Mouse (Mus musculus) small intestine, adult 2 months (tissue): ENCODE data around the gene Mrtfa. TPM values are rescaled to one million over a fixed set of nuclear protein-coding genes. Genes with fewer than 3 reads are reported as not detected.

ENCODE experiments used
- H3K27ac ChIP-seq: fragments of 200-500 bp; 2 replicates; pipeline ENCODE4 v1.5.1; 2012; ENCODE audit warnings: low read depth, low read length, control low read depth, inconsistent platforms; ENCODE audit not compliant: insufficient read depth
- H3K27me3 ChIP-seq: fragments of 200-500 bp; 2 replicates; pipeline ENCODE4 v1.6.1; 2012; ENCODE audit warnings: mild to moderate bottlenecking, moderate library complexity, low read length, inconsistent platforms; ENCODE audit not compliant: control insufficient read depth, insufficient read depth
- H3K36me3 ChIP-seq: fragments of 200-500 bp; 2 replicates; pipeline ENCODE4 v1.6.1; 2012; ENCODE audit warnings: mild to moderate bottlenecking, low read length, control low read depth, inconsistent platforms; ENCODE audit not compliant: control insufficient read depth, insufficient read depth
- H3K4me1 ChIP-seq: fragments of 200-500 bp; 2 replicates; pipeline ENCODE4 v1.6.1; 2012; ENCODE audit warnings: low read length, inconsistent platforms, mixed read lengths; ENCODE audit not compliant: control insufficient read depth, insufficient read depth, insufficient read length
- H3K4me3 ChIP-seq: fragments of 200-500 bp; 2 replicates; pipeline ENCODE4 v1.5.1; 2012; ENCODE audit warnings: low read depth, mild to moderate bottlenecking, control low read depth, inconsistent platforms, low read length, moderate library complexity
- CTCF ChIP-seq: fragments of 200-500 bp; IDR thresholded peaks from 2 replicates; pipeline ENCODE4 v1.5.1; 2012; ENCODE audit warnings: low read depth, mild to moderate bottlenecking, control low read depth, inconsistent platforms, low read length, moderate library complexity, mixed read lengths; ENCODE audit not compliant: insufficient replicate concordance, insufficient read length; ENCODE audit errors: extremely low read depth
- POLR2A ChIP-seq: fragments of 200-500 bp; IDR thresholded peaks from 2 replicates; pipeline ENCODE4 v1.6.1; 2012; ENCODE audit warnings: low read depth, mild to moderate bottlenecking, control low read depth, inconsistent platforms, low read length, moderate library complexity
- WGBS: fragments of 180-500 bp; shearing (Covaris S2); methylation state at CpG from one replicate; pipeline ENCODE4 v1.1.7; 2018; 5-methylcytosine and 5-hydroxymethylcytosine counted together
- polyA plus RNA-seq: library from polyadenylated mRNA; depleted of rRNA; stranded (reverse); fragments of >200 nt; gene quantifications from 2 replicates; pipeline ENCODE4 v1.2.3, GENCODE M21; 2012

The Mrtfa gene
- polyA plus RNA-seq, 1 experiment = 34.5 TPM

DNA sequence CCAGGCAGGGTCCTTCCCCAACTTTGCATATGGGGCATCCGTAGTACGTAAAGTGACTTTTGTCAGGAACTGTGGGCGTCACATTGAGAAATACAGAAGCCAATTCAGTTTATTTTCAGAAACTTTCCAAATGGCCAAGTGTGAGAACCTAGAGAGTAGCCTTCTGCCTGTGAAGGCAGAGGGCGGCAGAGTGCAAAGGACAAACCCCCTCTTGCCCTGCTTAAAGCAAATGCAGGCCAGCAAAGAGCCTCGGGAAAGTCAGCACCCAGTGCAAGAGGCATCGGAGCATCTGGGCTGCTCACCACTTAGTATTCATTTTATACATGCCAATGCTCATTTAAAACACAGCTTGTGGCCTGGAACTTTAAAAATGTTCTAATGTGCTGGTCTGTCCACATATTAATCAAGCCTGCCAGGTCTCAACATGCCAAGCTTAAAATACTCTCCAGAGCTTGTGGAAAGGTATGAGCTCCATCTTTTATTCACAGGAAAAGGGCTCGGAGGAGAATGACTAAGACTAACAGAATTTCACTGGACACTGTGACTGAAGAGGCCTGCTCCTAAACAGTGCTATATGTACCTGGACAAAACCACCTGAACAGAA is 31.9 kb downstream of the Mrtfa start:
- WGBS = 79% methylated on average over 7 of the region's 7 CpGs
- Histone ChIP-seq H3K27me3 (no peaks in the 10 kb centered on the region), H3K36me3 (0 out of 2 replicates have a peak, but pooled peaks cover 2% of the 10 kb centered on the region), H3K4me3 (no peak overlapping the region), H3K27ac (no peak overlapping the region), H3K4me1 (peaks cover 9% of the 10 kb centered on the region)
- no peak for TF ChIP-seq CTCF
- TF ChIP-seq POLR2A = no peak

DNA sequence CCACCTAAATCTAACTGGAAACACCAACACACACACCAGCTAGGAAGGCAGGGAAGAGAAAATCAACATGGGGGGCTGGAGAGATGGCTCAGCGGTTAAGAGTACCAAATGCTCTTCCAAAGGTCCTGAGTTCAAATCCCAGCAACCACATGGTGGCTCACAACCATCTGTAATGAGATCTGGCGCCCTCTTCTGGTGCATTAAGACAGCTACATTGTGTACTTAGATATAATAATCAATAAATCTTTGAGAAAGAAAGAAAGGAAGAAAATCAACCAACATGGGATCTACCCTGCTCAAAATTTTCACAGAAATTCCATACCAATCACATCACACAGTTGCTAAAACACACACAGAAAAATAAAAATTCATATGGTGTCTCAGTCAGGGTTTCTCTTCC is 34.1 kb downstream of the Mrtfa start:
- H3K27ac ChIP-seq = peak overlapping the region; percentile 50; the same call in 1 of the 2 replicates
- no peaks in the 10 kb centered on the region for H3K27me3 ChIP-seq
- no peak overlapping the region for H3K4me3 ChIP-seq
- WGBS = 83% methylated on average over 2 of the region's 2 CpGs
- H3K36me3 ChIP-seq = 0 out of 2 replicates have a peak, but pooled peaks cover 2% of the 10 kb centered on the region
- H3K4me1 ChIP-seq = peaks cover 9% of the 10 kb centered on the region; the same call in 1 of the 2 replicates
- TF ChIP-seq POLR2A (no peak), CTCF (peak; percentile 39; the same call in 1 of the 2 replicates)

DNA sequence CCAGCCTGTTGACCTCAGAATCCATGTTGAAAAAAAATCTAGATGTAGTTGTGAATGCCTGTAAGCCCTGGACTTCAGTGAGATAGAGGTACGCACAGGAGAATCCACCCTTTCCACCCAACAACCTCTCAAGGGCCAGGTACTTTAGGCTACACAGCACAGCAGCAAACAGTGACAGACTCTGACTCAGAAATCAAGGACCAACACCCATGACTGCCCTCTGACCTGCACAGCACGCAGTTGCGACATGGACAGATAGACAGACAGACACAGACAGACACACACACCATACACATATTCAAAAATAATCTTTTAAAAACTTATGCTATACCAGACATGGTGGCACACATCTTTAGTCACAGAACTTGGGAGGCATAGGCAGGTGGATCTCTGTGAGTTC is 34.7 kb downstream of the Mrtfa start:
- H3K27me3 ChIP-seq = no peaks in the 10 kb centered on the region
- peaks cover 9% of the 10 kb centered on the region; the same call in 1 of the 2 replicates for H3K4me1 ChIP-seq
- peak overlapping the region; percentile 84 for H3K27ac ChIP-seq
- 0 out of 2 replicates have a peak, but pooled peaks cover 2% of the 10 kb centered on the region for H3K36me3 ChIP-seq
- TF ChIP-seq CTCF = no peak
- no peak for TF ChIP-seq POLR2A
- H3K4me3 ChIP-seq = no peak overlapping the region
- WGBS = 68% methylated on average over 3 of the region's 3 CpGs

DNA sequence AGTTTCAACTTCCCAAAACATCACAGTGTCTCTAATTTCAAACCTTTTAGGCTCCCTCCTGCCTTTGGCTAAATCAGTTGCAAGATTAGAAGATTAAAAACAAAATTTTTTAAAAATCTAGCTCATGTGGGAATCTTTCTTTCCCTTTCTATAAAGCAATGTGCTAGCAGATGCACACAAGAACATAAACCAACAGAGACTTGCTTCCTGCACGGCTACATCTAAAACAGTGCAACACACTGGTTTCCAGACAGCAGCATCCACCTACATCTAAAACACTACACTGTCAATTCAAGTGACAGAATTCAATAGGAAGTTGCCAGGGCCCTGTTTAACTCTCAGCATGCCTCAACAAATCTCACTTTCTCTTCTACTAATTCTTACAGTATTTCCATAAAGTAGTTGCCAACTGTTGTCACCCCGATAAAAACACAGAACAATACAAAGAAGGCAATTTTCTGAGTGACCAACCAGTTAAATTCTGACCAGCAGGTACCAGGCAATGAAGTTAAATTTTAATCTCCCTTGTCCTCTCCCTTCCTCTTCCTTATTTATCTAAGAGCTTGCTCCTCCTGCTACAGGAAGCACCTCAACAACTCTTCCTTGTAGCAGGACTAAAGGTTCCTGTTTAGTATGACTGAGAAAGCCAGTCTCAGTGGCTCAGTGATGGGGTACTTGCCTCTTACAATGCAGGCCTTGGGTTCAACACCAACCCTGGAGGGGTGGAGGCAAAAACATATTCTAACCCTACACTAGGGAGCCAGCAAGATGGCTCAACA is 35.5 kb downstream of the Mrtfa start:
- WGBS = 26% methylated on average over 2 of the region's 2 CpGs
- 0 out of 2 replicates have a peak, but pooled peaks cover 2% of the 10 kb centered on the region for H3K36me3 ChIP-seq
- peak overlapping the region; percentile 84 for H3K27ac ChIP-seq
- H3K27me3 ChIP-seq = no peaks in the 10 kb centered on the region
- TF ChIP-seq CTCF = no peak
- no peak for TF ChIP-seq POLR2A
- H3K4me1 ChIP-seq = peaks cover 9% of the 10 kb centered on the region; the same call in 1 of the 2 replicates
- H3K4me3 ChIP-seq = no peak overlapping the region

DNA sequence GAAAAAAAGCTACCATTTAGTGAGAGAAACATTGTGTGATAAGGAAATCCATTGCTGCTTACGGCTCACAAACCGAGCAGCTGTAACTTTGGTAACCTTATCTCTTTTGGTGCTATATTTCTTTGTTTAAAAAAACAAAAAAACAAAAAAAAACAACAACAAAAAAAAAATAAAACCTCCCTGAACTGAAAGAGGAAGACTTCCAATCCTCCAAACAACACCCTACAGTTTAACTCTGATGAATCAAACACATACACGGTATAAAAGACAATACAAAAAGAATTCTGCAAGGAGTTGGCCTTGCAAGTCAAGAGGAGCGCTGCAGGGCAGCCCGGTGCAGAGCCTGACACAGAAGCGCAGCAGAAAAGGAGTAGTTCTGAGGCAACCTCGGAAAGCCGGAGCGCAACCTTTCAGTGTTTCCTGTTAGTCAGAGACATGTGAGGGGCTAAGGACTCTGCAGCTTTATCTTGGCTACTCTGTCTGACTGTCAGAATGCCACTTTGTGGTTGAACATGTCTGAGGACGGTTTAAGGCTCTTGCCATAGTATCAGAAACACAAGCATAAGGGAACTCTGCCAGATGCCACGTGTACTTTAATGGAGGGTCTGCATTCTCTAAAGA is 48.5 kb downstream of the Mrtfa start:
- Histone ChIP-seq H3K4me1 (peaks cover 18% of the 10 kb centered on the region), H3K27ac (no peak overlapping the region), H3K27me3 (no peaks in the 10 kb centered on the region), H3K4me3 (no peak overlapping the region), H3K36me3 (no peaks in the 10 kb centered on the region)
- TF ChIP-seq POLR2A (no peak), CTCF (no peak)
- 68% methylated on average over 11 of the region's 11 CpGs for WGBS

DNA sequence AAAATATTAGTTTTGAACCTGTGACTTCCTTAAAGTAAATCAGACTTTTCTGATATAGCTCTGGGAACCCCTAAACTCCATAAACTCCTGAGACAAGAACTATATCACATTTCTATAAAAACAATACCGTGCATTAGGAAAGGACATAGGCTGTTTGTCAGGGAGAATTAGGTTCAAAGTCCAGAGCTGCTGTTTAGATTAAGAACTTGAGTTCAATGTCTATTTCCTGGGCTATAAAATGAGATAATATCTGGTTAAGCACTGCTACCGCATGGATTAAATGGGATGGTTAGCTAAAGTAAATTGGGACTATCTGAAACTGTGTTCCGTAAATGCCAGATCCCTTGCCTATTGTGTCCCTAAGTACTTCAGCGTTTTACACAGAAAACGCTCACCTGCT is 50.6 kb downstream of the Mrtfa start:
- Histone ChIP-seq H3K4me1 (peaks cover 18% of the 10 kb centered on the region), H3K27me3 (no peaks in the 10 kb centered on the region), H3K4me3 (no peak overlapping the region), H3K27ac (no peak overlapping the region), H3K36me3 (no peaks in the 10 kb centered on the region)
- no peak for TF ChIP-seq CTCF
- TF ChIP-seq POLR2A = no peak
- WGBS = 28% methylated on average over 5 of the region's 5 CpGs

DNA sequence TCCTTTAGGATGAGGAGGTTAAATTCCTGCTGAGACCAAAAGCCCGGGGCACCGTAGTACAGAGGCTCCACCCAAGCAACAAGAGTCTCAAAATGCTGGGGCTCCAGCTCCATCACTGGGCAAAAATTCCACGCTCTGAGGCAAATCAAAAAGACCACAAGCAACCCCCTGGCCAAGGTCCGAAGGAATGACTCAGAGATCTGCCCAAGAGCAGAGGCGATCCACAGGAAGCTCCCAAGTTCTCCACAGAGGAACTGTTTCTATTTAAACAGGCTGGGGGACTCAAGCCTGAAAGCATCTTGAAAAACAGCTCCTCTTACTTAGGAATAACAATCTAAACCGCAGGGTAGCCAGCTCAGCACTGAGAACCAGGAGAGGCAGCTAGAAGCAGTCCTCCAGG is 53.3 kb downstream of the Mrtfa start:
- WGBS = 67% methylated on average over 6 of the region's 6 CpGs
- Histone ChIP-seq H3K27ac (peak overlapping the region; percentile 28; the same call in 1 of the 2 replicates), H3K4me3 (no peak overlapping the region), H3K4me1 (peaks cover 18% of the 10 kb centered on the region), H3K36me3 (no peaks in the 10 kb centered on the region), H3K27me3 (no peaks in the 10 kb centered on the region)
- TF ChIP-seq CTCF = no peak
- TF ChIP-seq POLR2A = no peak
